In the genomic region with DNA sequence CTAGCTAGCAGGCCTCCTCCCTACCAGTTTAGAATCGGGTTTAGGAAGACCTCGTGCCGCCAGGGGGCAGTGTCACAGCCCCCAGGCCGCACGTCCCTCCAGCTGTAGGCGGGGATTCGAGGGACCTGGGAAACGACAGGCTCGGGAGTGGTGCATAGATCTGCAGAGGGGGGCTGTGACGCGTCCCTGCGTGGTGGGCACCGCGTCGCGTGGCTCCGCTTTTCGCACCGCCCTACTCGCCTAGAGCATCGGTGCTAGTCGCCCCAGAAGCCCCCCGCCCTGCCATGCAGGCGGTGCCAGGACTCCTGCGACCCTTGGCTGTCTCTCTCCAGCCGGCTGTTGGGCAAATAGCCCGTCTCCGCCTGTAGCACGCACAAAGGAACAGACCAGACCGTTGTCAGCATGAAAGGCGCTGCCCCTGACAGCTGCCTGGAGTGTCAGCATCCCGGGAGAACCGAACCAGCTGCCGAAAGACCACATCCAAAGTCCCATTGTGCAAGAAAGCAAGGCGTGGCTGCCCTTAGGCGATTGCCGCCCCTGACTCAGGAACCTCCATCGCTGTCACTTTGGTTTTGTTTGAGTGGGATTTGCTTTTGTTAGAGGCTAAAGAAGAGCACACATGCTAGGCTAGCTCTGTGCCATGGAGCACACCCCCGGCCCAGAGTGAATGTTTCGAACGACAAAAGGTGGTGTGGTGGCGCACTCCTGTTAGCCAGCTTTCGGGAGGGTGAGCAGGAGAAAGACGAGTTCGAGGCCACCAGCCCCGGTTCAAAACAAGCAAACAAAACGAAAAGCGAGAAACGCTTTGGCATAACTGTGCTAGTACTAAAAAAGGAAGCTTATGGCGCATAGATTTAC, we compare ENCODE assay signal across 8 mouse cellular contexts. TPM values are rescaled to one million over a fixed set of nuclear protein-coding genes. Genes with fewer than 3 reads are reported as not detected.
DNase-seq lines count a peak whose midpoint lies in the region; ATAC-seq lines count a peak whose summit lies in the region.

No protein-coding gene starts in this region.

- H3K9ac ChIP-seq in hindbrain, embryonic 15.5 days, result peak overlapping the region; percentile 47

- DNase-seq in T-cell, adult 2 months (ENCODE audit: low spot score), result peak; percentile 76
- DNase-seq in cerebellum, postnatal 14 days, result peak; percentile 95
- DNase-seq in frontal cortex, postnatal 36 days (ENCODE audit: low spot score in 2 of 2), result peak; percentile 86 to 90
- DNase-seq in left cerebral cortex, adult 11 months (ENCODE audit: low spot score), result peak; percentile 89
- DNase-seq in lung, postnatal 36 days, result peak; percentile 90
- DNase-seq in retina, embryonic 14.5 days (ENCODE audit: low spot score), result peak; percentile 97
- peak; percentile 83 to 88 for DNase-seq in thymus, postnatal 36 days

- no peaks in the 10 kb centered on the region for H3K36me3 ChIP-seq in hindbrain, embryonic 15.5 days

- WGBS in hindbrain, embryonic 15.5 days, result under 1% methylated on average over 50 of the region's 50 CpGs

- peaks cover 34% of the 10 kb centered on the region for H3K4me1 ChIP-seq in hindbrain, embryonic 15.5 days (replicated peaks)

- H3K4me2 ChIP-seq in hindbrain, embryonic 15.5 days, result peak overlapping the region; percentile 78

- H3K9me3 ChIP-seq in hindbrain, embryonic 15.5 days, result no peaks in the 10 kb centered on the region

- ATAC-seq in hindbrain, embryonic 15.5 days (ENCODE audit: low FRiP score, low read depth), result peak; percentile 97

- no peaks in the 10 kb centered on the region for H3K27me3 ChIP-seq in hindbrain, embryonic 15.5 days

- H3K27ac ChIP-seq in hindbrain, embryonic 15.5 days (replicated peaks), result peak overlapping the region; percentile 93

- peak overlapping the region; percentile 37 for H3K4me3 ChIP-seq in hindbrain, embryonic 15.5 days

RNA-seq across cellular contexts. Expression of a gene that starts 0.6 kb away (rescaled TPM):
- 4.2 and 4.8 TPM in 2 replicates for polyA plus RNA-seq in hindbrain, embryonic 15.5 days (2015; fragmentation: Nextera tagmentation; extraction: Ambion mirVana)

RNA-seq across cellular contexts. Expression of a gene that starts 15.2 kb away (rescaled TPM):
- polyA plus RNA-seq in hindbrain, embryonic 15.5 days (2015; fragmentation: Nextera tagmentation; extraction: Ambion mirVana), result 118 and 123 TPM in 2 replicates

RNA-seq across cellular contexts. Expression of a gene that starts 15.2 kb away (rescaled TPM):
- polyA plus RNA-seq in hindbrain, embryonic 15.5 days (2015; fragmentation: Nextera tagmentation; extraction: Ambion mirVana), result 89.0 and 93.7 TPM in 2 replicates

RNA-seq across cellular contexts. Expression of a gene that starts 54.5 kb away (rescaled TPM):
- polyA plus RNA-seq in hindbrain, embryonic 15.5 days (2015; fragmentation: Nextera tagmentation; extraction: Ambion mirVana), result 0.29 and 0.31 TPM in 2 replicates

Comparison
In these comparisons a context has a peak if more than half of its experiments do, and no peak if none do; other contexts are left out.
1. Peak in every context shown above with its lines: DNase-seq, ATAC-seq, H3K4me3 ChIP-seq and H3K27ac ChIP-seq.